Mouse (Mus musculus) megakaryocyte-erythroid progenitor cell, adult 5-6 weeks (primary cell): Measurements from ENCODE around the gene Olfr846. TPM values are rescaled to one million over a fixed set of nuclear protein-coding genes. Genes with fewer than 3 reads are reported as not detected.

Experiments used
- ATAC-seq: replicated peaks from 2 replicates; pipeline ENCODE4 v1.8.0; 2016; ENCODE audit warnings: mild to moderate bottlenecking, inconsistent platforms; ENCODE audit not compliant: severe bottlenecking, poor library complexity, low FRiP score, low TSS enrichment
- total RNA-seq, 2 experiments: library from RNA; stranded (forward) in 1 of 2; stranded (reverse) in 1 of 2; fragments of 200-1000, 215-1000 nt in 1 of 2; fragments of >200 nt in 1 of 2; fragmentation: Nextera tagmentation in 1 of 2; gene quantifications; 2 replicates each; pipeline ENCODE4 v1.2.3; 2014 to 2017

The Olfr846 gene
- total RNA-seq (2014; fragmentation: Nextera tagmentation), result not detected in 2 replicates
- not detected in 2 replicates for total RNA-seq (2017)

DNA sequence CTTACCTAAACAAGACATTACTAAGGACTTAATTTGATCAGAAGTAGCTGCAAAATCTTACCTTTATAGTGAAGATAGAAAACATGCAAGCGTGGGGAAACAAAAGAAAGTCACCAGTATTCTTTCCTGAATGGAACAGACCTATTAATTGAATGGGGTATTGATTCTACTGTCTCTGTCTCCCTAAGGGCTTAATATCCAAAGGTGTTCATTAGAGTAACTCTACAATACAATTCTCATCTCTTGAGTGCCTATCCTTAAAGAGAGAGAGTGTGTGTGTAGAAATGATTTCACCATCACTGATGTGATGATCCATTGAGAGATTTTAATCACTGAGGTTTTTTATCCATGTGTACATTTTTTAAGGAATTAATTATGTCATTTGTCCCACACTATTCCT is at the start of gene Olfr846:
Olfr846 (minus strand) TSS at position 101 of the 400 bp plus-strand sequence.
- no peak for ATAC-seq

DNA sequence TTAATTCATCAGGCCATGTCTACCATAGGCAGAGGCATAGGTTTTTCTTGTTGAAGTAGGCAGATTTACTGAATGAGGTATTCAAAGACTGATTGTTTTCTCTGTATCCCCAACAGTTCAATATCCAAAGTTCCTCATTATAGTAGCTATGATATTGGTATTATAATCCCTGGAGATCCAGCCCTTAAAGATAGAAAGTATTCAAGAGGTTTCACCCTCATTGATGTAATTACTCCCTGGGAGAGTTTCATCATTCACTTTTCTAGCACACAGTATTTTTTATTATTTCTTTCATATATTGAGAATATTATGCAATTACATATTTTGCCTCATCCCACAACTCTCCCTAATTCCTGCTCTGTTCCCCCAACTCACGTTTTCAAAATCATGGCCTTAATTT is 14.8 kb upstream of the Olfr846 start, which contains the start of gene Olfr847:
Olfr847 (minus strand) TSS at position 101 of the 400 bp plus-strand sequence.
- ATAC-seq, result no peak

DNA sequence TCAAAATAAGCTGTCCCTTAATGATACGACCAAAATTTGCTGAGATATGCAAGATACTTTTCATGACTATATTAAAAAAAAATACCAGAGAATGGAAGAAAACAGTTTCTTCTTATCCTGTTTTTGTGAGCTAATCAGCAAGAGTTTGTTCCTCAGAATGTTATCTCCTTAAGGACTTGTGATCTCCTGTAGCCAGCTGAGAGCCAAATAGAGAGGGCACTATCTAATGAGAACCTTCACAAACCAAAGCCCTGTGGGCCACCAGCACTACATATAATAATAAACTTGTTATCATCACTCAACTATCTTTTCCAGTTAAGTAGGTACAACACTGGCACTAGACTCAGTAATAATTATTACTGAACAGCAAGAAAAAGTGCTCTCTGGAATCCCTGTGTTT is 27.6 kb downstream of the Olfr846 start, which contains the start of gene Olfr845:
Olfr845 (plus strand) TSS at position 301 of the 400 bp plus-strand sequence.
- ATAC-seq, result no peak

DNA sequence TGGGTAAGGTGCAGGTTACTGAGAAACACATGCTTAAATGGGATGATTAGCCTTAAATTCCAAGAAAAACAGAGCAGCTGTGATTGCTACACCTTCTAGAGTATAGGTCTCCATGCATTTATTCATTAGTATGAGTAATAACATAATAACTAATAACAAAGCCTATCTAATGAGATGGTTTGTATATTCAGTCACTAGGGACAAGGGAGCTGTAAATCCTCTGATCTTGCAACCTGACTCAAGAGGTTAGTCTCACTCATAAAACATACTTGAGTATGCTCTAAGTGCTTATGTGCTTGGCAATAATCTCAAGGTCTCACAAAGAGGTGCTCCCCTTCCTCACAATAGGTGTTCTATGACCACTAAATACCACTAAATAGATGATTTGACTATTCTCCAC is 47.8 kb downstream of the Olfr846 start, which contains the start of gene Olfr844:
Olfr844 (plus strand) TSS at position 301 of the 400 bp plus-strand sequence.
- ATAC-seq, result no peak

Other genes with a start within 250 kb of the Olfr846 start
- not detected in 2 replicates for gene Olfr836, start 243.6 kb downstream of the Olfr846 start, total RNA-seq (2014; fragmentation: Nextera tagmentation)
- not detected in 2 replicates for gene Olfr836, start 243.6 kb downstream of the Olfr846 start, total RNA-seq (2017)
- gene Olfr837, start 227.7 kb downstream of the Olfr846 start, total RNA-seq (2014; fragmentation: Nextera tagmentation), result not detected in 2 replicates
- gene Olfr837, start 227.7 kb downstream of the Olfr846 start, total RNA-seq (2017), result not detected in 2 replicates
- not detected in 2 replicates for gene Olfr839-ps1, start 186.7 kb downstream of the Olfr846 start, total RNA-seq (2014; fragmentation: Nextera tagmentation)
- not detected in 2 replicates for gene Olfr839-ps1, start 186.7 kb downstream of the Olfr846 start, total RNA-seq (2017)
- not detected in 2 replicates for gene Olfr843, start 112.0 kb downstream of the Olfr846 start, total RNA-seq (2014; fragmentation: Nextera tagmentation)
- not detected in 2 replicates for gene Olfr843, start 112.0 kb downstream of the Olfr846 start, total RNA-seq (2017)
- gene Olfr844, start 47.7 kb downstream of the Olfr846 start, total RNA-seq (2014; fragmentation: Nextera tagmentation), result not detected in 2 replicates
- gene Olfr844, start 47.7 kb downstream of the Olfr846 start, total RNA-seq (2017), result not detected in 2 replicates
- gene Olfr845, start 27.5 kb downstream of the Olfr846 start, total RNA-seq (2014; fragmentation: Nextera tagmentation), result not detected in 2 replicates
- not detected in 2 replicates for gene Olfr845, start 27.5 kb downstream of the Olfr846 start, total RNA-seq (2017)
- not detected in 2 replicates for gene Olfr847, start 14.7 kb upstream of the Olfr846 start, total RNA-seq (2014; fragmentation: Nextera tagmentation)
- gene Olfr847, start 14.7 kb upstream of the Olfr846 start, total RNA-seq (2017), result not detected in 2 replicates
- gene Olfr849, start 76.3 kb upstream of the Olfr846 start, total RNA-seq (2014; fragmentation: Nextera tagmentation), result not detected in 2 replicates
- gene Olfr849, start 76.3 kb upstream of the Olfr846 start, total RNA-seq (2017), result not detected in 2 replicates
- gene Olfr850, start 114.2 kb upstream of the Olfr846 start, total RNA-seq (2014; fragmentation: Nextera tagmentation), result not detected in 2 replicates
- gene Olfr850, start 114.2 kb upstream of the Olfr846 start, total RNA-seq (2017), result not detected in 2 replicates
- not detected in 2 replicates for gene Olfr851, start 129.3 kb upstream of the Olfr846 start, total RNA-seq (2014; fragmentation: Nextera tagmentation)
- not detected in 2 replicates for gene Olfr851, start 129.3 kb upstream of the Olfr846 start, total RNA-seq (2017)
- gene Olfr853, start 177.1 kb upstream of the Olfr846 start, total RNA-seq (2014; fragmentation: Nextera tagmentation), result not detected in 2 replicates
- gene Olfr853, start 177.1 kb upstream of the Olfr846 start, total RNA-seq (2017), result not detected in 2 replicates
- not detected in 2 replicates for gene Olfr854, start 203.4 kb upstream of the Olfr846 start, total RNA-seq (2014; fragmentation: Nextera tagmentation)
- not detected in 2 replicates for gene Olfr854, start 203.4 kb upstream of the Olfr846 start, total RNA-seq (2017)
- not detected in 2 replicates for gene Olfr855, start 218.6 kb upstream of the Olfr846 start, total RNA-seq (2014; fragmentation: Nextera tagmentation)
- not detected in 2 replicates for gene Olfr855, start 218.6 kb upstream of the Olfr846 start, total RNA-seq (2017)